Mouse (Mus musculus) 3134 (cell line): ENCODE measurements at regions not wholly inside any gene's neighbourhood (a gene's known extent, or its start where the extent isn't known, plus 50 kb on each side); places are given as distances from the start of the nearest gene placed in this dataset.

Experiments used
- DNase-seq: peaks from one replicate; pipeline ENCODE4 v3.0.0-alpha.2; 2011; ENCODE audit warnings: low spot score; ENCODE audit not compliant: insufficient read length; ENCODE audit errors: extremely low read depth

- no peak for DNase-seq
Observed at GRCm38 (mm10) chr14:102477162-102477561, 505.3 kb downstream of the Kctd12 start.

GRCm38 (mm10) chr14:102469326-102469725 lies 513.1 kb downstream of the Kctd12 start:
- DNase-seq, result no peak

GRCm38 (mm10) chr14:102461001-102461400 lies 521.4 kb downstream of the Kctd12 start:
- no peak for DNase-seq

GRCm38 (mm10) chr14:102439738-102440137 lies 542.7 kb downstream of the Kctd12 start:
- DNase-seq, result no peak

GRCm38 (mm10) chr14:102403397-102404115 lies 578.9 kb downstream of the Kctd12 start:
- no peak for DNase-seq

- DNase-seq, result no peak
Observed at GRCm38 (mm10) chr14:102402061-102402689, 580.3 kb downstream of the Kctd12 start.

GRCm38 (mm10) chr14:102396036-102396734 lies 586.3 kb downstream of the Kctd12 start:
- DNase-seq, result no peak

GRCm38 (mm10) chr14:102392351-102392750 lies 590.1 kb downstream of the Kctd12 start:
- no peak for DNase-seq

- DNase-seq, result no peak
Observed at GRCm38 (mm10) chr14:102372994-102373567, 609.4 kb downstream of the Kctd12 start.

- DNase-seq, result no peak
Observed at GRCm38 (mm10) chr14:102361589-102361988, 620.8 kb downstream of the Kctd12 start.

- no peak for DNase-seq
Observed at GRCm38 (mm10) chr14:102329409-102329808, 599.7 kb downstream of the Lmo7 start.

- no peak for DNase-seq
Observed at GRCm38 (mm10) chr14:102306332-102306731, 576.6 kb downstream of the Lmo7 start.

- no peak for DNase-seq
Observed at GRCm38 (mm10) chr14:102302826-102303225, 573.1 kb downstream of the Lmo7 start.

- no peak for DNase-seq
Observed at GRCm38 (mm10) chr14:102300251-102300650, 570.5 kb downstream of the Lmo7 start.

GRCm38 (mm10) chr14:102291361-102291760 lies 561.6 kb downstream of the Lmo7 start:
- no peak for DNase-seq

GRCm38 (mm10) chr14:102250076-102250475 lies 520.3 kb downstream of the Lmo7 start:
- no peak for DNase-seq

- no peak for DNase-seq
Observed at GRCm38 (mm10) chr14:102248581-102248980, 518.8 kb downstream of the Lmo7 start.

GRCm38 (mm10) chr14:102248023-102248422 lies 518.3 kb downstream of the Lmo7 start:
- no peak for DNase-seq

GRCm38 (mm10) chr14:102243806-102244536 lies 514.2 kb downstream of the Lmo7 start:
- DNase-seq, result no peak

- DNase-seq, result no peak
Observed at GRCm38 (mm10) chr14:102216581-102217368, 487.0 kb downstream of the Lmo7 start.
